Mouse (Mus musculus) heart, embryonic 11.5 days (tissue): ENCODE measurements around the gene Ric1. TPM values are rescaled to one million over a fixed set of nuclear protein-coding genes. Genes with fewer than 3 reads are reported as not detected.

Source experiments
- ATAC-seq: fragments of 200-750 bp; cut with Nextera tagmentation; replicated peaks from 2 replicates; pipeline ENCODE4 v1.8.0; 2017; ENCODE audit warnings: moderate library complexity; ENCODE audit not compliant: insufficient number of reproducible peaks, low FRiP score, low TSS enrichment
- H3K27ac ChIP-seq: fragments of 300-500 bp; sonication (generic); 2 replicates; pipeline ENCODE4 v1.5.1; 2014; ENCODE audit warnings: mild to moderate bottlenecking, low read depth, low read length
- H3K27me3 ChIP-seq: fragments of 300-500 bp; sonication (generic); 2 replicates; pipeline ENCODE4 v1.6.1; 2014; ENCODE audit warnings: mild to moderate bottlenecking, low read length, mixed read lengths; ENCODE audit not compliant: control insufficient read depth, insufficient read depth
- H3K36me3 ChIP-seq: fragments of 300-500 bp; sonication (generic); 2 replicates; pipeline ENCODE4 v1.6.1; 2014; ENCODE audit warnings: mild to moderate bottlenecking, low read length, moderate library complexity, mixed read lengths; ENCODE audit not compliant: control insufficient read depth, insufficient read depth
- H3K4me1 ChIP-seq: fragments of 300-500 bp; sonication (generic); 2 replicates; pipeline ENCODE4 v1.6.1; 2014; ENCODE audit warnings: low read length; ENCODE audit not compliant: control insufficient read depth, insufficient read depth
- H3K4me2 ChIP-seq: fragments of 300-500 bp; sonication (generic); 2 replicates; pipeline ENCODE4 v1.6.1; 2014; ENCODE audit warnings: mild to moderate bottlenecking, moderate library complexity
- H3K4me3 ChIP-seq: fragments of 300-500 bp; sonication (generic); 2 replicates; pipeline ENCODE4 v1.5.1; 2014; ENCODE audit warnings: low read depth, low read length
- H3K9ac ChIP-seq: fragments of 300-500 bp; sonication (generic); 2 replicates; pipeline ENCODE4 v1.6.1; 2014; ENCODE audit warnings: mild to moderate bottlenecking, low read depth, low read length, moderate library complexity
- H3K9me3 ChIP-seq: fragments of 300-500 bp; sonication (generic); replicated peaks from 2 replicates; pipeline ENCODE4 v1.6.1; 2016; ENCODE audit warnings: low read length; ENCODE audit not compliant: control insufficient read depth
- WGBS: fragments of 180-500 bp; shearing (Covaris S2); extraction: QIAGEN DNeasy Blood & Tissue Kit; methylation state at CpG from one replicate; pipeline ENCODE4 v1.1.7; 2014; ENCODE audit not compliant: insufficient replicate concordance; 5-methylcytosine and 5-hydroxymethylcytosine counted together
- polyA plus RNA-seq: library from polyadenylated mRNA; unstranded; fragments of >200 nt; fragmentation: Nextera tagmentation; extraction: Ambion mirVana; gene quantifications from 2 replicates; pipeline ENCODE4 v1.2.1, GENCODE M21; 2014

Ric1 gene
- polyA plus RNA-seq, 1 experiment from 2014 or later: 8.7 TPM

GRCm38 (mm10) chr19:29515991-29516390 is 6.1 kb upstream of the Ric1 start:
- Histone ChIP-seq H3K36me3 (no peaks in the 10 kb centered on the region; the same call in 1 of the 2 replicates), H3K4me3 (no peak overlapping the region), H3K9me3 (no peaks in the 10 kb centered on the region), H3K9ac (no peak overlapping the region), H3K4me1 (no peaks in the 10 kb centered on the region; the same call in 1 of the 2 replicates), H3K27me3 (no peaks in the 10 kb centered on the region), H3K27ac (no peak overlapping the region), H3K4me2 (no peak overlapping the region)
- no peak for ATAC-seq
- WGBS: 71% methylated on average over 10 of the region's 10 CpGs

- no peak for ATAC-seq
- Histone ChIP-seq H3K27me3 (no peaks in the 10 kb centered on the region), H3K36me3 (no peaks in the 10 kb centered on the region; the same call in 1 of the 2 replicates), H3K9me3 (no peaks in the 10 kb centered on the region), H3K4me1 (no peaks in the 10 kb centered on the region; the same call in 1 of the 2 replicates), H3K4me3 (no peak overlapping the region), H3K9ac (no peak overlapping the region), H3K27ac (no peak overlapping the region), H3K4me2 (no peak overlapping the region)
- 86% methylated on average over 7 of the region's 7 CpGs for WGBS
Measured at GRCm38 (mm10) chr19:29518409-29518808, 3.7 kb upstream of the Ric1 start.

- WGBS: 76% methylated on average over 4 of the region's 4 CpGs
- no peak overlapping the region for H3K4me3 ChIP-seq
- no peak overlapping the region for H3K4me2 ChIP-seq
Measured at GRCm38 (mm10) chr19:29518922-29519321, 3.2 kb upstream of the Ric1 start.

GRCm38 (mm10) chr19:29520996-29521560 is 1.0 kb upstream of the Ric1 start:
- ATAC-seq: no peak
- 38% methylated on average over 10 of the region's 10 CpGs for WGBS

More at GRCm38 (mm10) chr19:29518922-29519321, 3.2 kb upstream of the Ric1 start:
- H3K9me3 ChIP-seq: no peaks in the 10 kb centered on the region
- no peak overlapping the region for H3K9ac ChIP-seq
- no peak for ATAC-seq
- peaks cover 4% of the 10 kb centered on the region; the same call in 1 of the 2 replicates for H3K4me1 ChIP-seq
- H3K27me3 ChIP-seq: no peaks in the 10 kb centered on the region
- H3K36me3 ChIP-seq: no peaks in the 10 kb centered on the region; the same call in 1 of the 2 replicates
- 0 out of 2 replicates have a peak overlapping the region, but pooled peaks have one; percentile 22 for H3K27ac ChIP-seq

GRCm38 (mm10) chr19:29522445-29523229 is 555 bp downstream of the Ric1 start:
- under 1% methylated on average over 91 of the region's 92 CpGs for WGBS
- ATAC-seq: peak; percentile 67

More at GRCm38 (mm10) chr19:29520996-29521560, 1.0 kb upstream of the Ric1 start:
- peaks cover 4% of the 10 kb centered on the region; the same call in 1 of the 2 replicates for H3K4me1 ChIP-seq
- no peaks in the 10 kb centered on the region; the same call in 1 of the 2 replicates for H3K36me3 ChIP-seq
- H3K4me3 ChIP-seq: peak overlapping the region; percentile 73
- peak overlapping the region; percentile 86 for H3K4me2 ChIP-seq
- H3K9ac ChIP-seq: peak overlapping the region; percentile 94; the same call in 1 of the 2 replicates
- no peaks in the 10 kb centered on the region for H3K27me3 ChIP-seq
- H3K9me3 ChIP-seq: no peaks in the 10 kb centered on the region
- H3K27ac ChIP-seq: no peak overlapping the region

DNA sequence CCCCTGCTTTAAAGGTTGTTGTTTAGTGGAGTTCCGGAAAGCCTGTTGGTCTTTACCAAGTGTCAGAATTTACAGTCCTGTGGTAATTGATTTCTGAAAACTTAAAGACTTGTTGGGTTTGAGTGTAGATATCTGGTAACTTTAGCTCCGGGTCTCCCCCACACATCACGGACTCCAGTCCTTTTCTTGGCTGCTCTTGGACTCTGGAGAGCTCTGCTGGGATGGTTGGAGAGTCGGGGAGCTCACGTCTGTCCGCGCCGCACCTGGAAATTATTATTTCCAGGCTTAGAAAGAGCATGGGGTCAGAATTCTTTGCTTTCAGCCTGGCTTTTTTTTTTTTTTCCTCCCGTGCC is 1.1 kb downstream of the Ric1 start:
- ATAC-seq: no peak
- H3K4me1 ChIP-seq: peaks cover 4% of the 10 kb centered on the region; the same call in 1 of the 2 replicates
- peak overlapping the region; percentile 94 for H3K9ac ChIP-seq
- H3K4me2 ChIP-seq: peak overlapping the region; percentile 86
- H3K27ac ChIP-seq: peak overlapping the region; percentile 96
- H3K9me3 ChIP-seq: no peaks in the 10 kb centered on the region
- WGBS: 1% methylated on average over 9 of the region's 9 CpGs
- no peaks in the 10 kb centered on the region for H3K27me3 ChIP-seq
- no peaks in the 10 kb centered on the region; the same call in 1 of the 2 replicates for H3K36me3 ChIP-seq
- peak overlapping the region; percentile 73 for H3K4me3 ChIP-seq

More at GRCm38 (mm10) chr19:29522445-29523229, 555 bp downstream of the Ric1 start:
- Histone ChIP-seq H3K4me3 (peak overlapping the region; percentile 73), H3K9me3 (no peaks in the 10 kb centered on the region), H3K27ac (peak overlapping the region; percentile 96), H3K36me3 (no peaks in the 10 kb centered on the region; the same call in 1 of the 2 replicates), H3K9ac (peak overlapping the region; percentile 94), H3K27me3 (no peaks in the 10 kb centered on the region), H3K4me2 (peak overlapping the region; percentile 86), H3K4me1 (peaks cover 4% of the 10 kb centered on the region; the same call in 1 of the 2 replicates)

- Histone ChIP-seq H3K36me3 (no peaks in the 10 kb centered on the region), H3K4me2 (peak overlapping the region; percentile 86), H3K4me3 (peak overlapping the region; percentile 73), H3K27me3 (no peaks in the 10 kb centered on the region), H3K4me1 (peaks cover 4% of the 10 kb centered on the region; the same call in 1 of the 2 replicates), H3K9me3 (no peaks in the 10 kb centered on the region), H3K9ac (peak overlapping the region; percentile 94), H3K27ac (no peak overlapping the region; the same call in 1 of the 2 replicates)
- ATAC-seq: no peak
- 44% methylated on average over 5 of the region's 5 CpGs for WGBS
Measured at GRCm38 (mm10) chr19:29523701-29524100, 1.6 kb downstream of the Ric1 start.

DNA sequence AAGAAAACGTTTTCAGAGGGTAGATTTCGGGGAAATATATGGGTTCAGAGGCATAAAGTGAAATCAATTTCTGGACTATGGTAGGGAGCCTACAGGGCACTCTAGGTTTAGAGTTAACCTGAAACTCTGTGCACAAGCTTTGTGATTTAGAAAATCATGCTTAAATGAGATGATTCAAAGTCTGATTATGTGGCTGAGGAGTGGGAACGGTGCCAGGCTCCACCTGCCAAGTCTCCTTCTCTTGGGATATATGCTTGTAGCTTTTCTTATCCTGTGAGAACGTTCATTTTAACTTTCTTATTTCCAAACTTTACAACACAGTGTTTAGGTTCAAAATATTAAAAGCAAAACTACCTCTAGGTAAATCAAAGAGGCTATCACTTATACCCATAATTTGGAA is 2.5 kb downstream of the Ric1 start:
- no peak for ATAC-seq
- H3K27ac ChIP-seq: no peak overlapping the region
- H3K27me3 ChIP-seq: no peaks in the 10 kb centered on the region
- H3K9me3 ChIP-seq: no peaks in the 10 kb centered on the region
- H3K4me3 ChIP-seq: no peak overlapping the region
- no peaks in the 10 kb centered on the region for H3K36me3 ChIP-seq
- H3K9ac ChIP-seq: no peak overlapping the region
- no peak overlapping the region for H3K4me2 ChIP-seq
- H3K4me1 ChIP-seq: peaks cover 4% of the 10 kb centered on the region; the same call in 1 of the 2 replicates
- 74% methylated on average over 4 of the region's 4 CpGs for WGBS
